Mouse (Mus musculus): Measurements from ENCODE around the gene AC131692.1.
"Not testable (repeated sequence)": the region's sequence is repeated elsewhere in the genome, so short reads cannot be mapped to it uniquely, and the experiment has no call there.

DNA sequence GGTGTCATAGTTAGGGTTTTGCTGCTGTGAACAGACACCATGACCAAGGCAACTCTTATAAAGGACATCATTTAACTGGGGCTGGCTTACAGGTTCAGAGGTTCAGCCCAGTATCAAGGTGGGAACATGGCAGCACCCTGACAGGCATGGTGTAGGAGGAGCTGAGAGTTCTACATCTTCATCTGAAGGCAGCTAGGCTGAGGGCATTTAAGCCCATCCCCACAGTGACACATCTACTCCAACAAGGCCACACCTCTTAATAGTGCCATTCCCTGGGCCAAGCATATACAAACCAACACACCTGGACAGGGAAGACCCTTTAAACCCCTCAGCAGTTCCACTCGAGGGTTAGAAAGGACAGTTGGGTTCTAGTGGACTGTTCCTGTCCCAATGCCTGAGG is 39.0 kb downstream of the AC131692.1 start:
- not testable (repeated sequence) for TF ChIP-seq FLI1 (IDR thresholded peaks at IDR 0.05; ENCODE audit: low read length); GATA1 (IDR thresholded peaks at IDR 0.05; ENCODE audit: borderline replicate concordance, low read length)
